ENCODE assay signal across 9 mouse cellular contexts in genomic region chr5:30113881-30114760, GRCm38 (mm10). TPM values are rescaled to one million over a fixed set of nuclear protein-coding genes. Genes with fewer than 3 reads are reported as not detected.
DNase-seq lines count a peak whose midpoint lies in the region; ATAC-seq and TF ChIP-seq lines count a peak whose summit lies in the region.
"Had no signal": no experiment of that assay in that cellular context is flagged by ENCODE, and none has a peak within 500 bp of the region (broad histone marks: within the 10 kb centered on the region; RNA-seq: fewer than 3 reads in every experiment).

No protein-coding gene starts in this region.

- intact Hi-C loops in heart, adult 2 months (cut with DNase I): loop anchor here (10.0 kb wide), 1 partner anchor 289 kb away; no protein-coding TSS in a partner anchor

- TF ChIP-seq CTCF in heart, adult 2 months (IDR thresholded peaks at IDR 0.05): peak; percentile 78
- peak; percentile 38; the same call in 1 of the 2 replicates for TF ChIP-seq CTCF in kidney, adult 2 months (conservative IDR thresholded peaks at IDR 0.05; ENCODE audit: insufficient read depth, insufficient read length, low read depth, low read length)
- peak; percentile 59 for TF ChIP-seq CTCF in liver, adult 2 months (IDR thresholded peaks at IDR 0.05; ENCODE audit: low read depth, low read length)
- peak; percentile 74 for TF ChIP-seq CTCF in midbrain, postnatal 0 days (IDR thresholded peaks at IDR 0.05)

- WGBS in heart, adult 2 months: 2% methylated on average over 102 of the region's 103 CpGs
- 2% methylated on average over 103 of the region's 103 CpGs for WGBS in kidney, adult 2 months
- 5% methylated on average over 99 of the region's 103 CpGs for WGBS in liver, adult 2 months
- 2% methylated on average over 91 of the region's 103 CpGs for WGBS in midbrain, postnatal 0 days
- under 1% methylated on average over 103 of the region's 103 CpGs for WGBS in stomach, embryonic 16.5 days

- peak overlapping the region; percentile 50 for H3K4me3 ChIP-seq in heart, adult 2 months
- H3K4me3 ChIP-seq in kidney, adult 2 months (ENCODE audit: insufficient read depth, low read depth, low read length): peak overlapping the region; percentile 52
- peak overlapping the region; percentile 23; the same call in 1 of the 2 replicates for H3K4me3 ChIP-seq in liver, adult 2 months (ENCODE audit: insufficient read depth, low read depth, low read length)
- H3K4me3 ChIP-seq in midbrain, postnatal 0 days (ENCODE audit: low read depth, low read length): peak overlapping the region; percentile 53
- H3K4me3 ChIP-seq in stomach, embryonic 16.5 days (replicated peaks; ENCODE audit: low read length): peak overlapping the region; percentile 54

- H3K79me2 ChIP-seq in heart, adult 2 months (replicated peaks; ENCODE audit: control insufficient read depth, insufficient read depth, low read length): no peaks in the 10 kb centered on the region
- H3K79me2 ChIP-seq in liver, adult 2 months (ENCODE audit: control insufficient read depth, insufficient read depth, low read length): no peaks in the 10 kb centered on the region

- H3K4me2 ChIP-seq in midbrain, postnatal 0 days (ENCODE audit: low read depth, low read length, poor library complexity, severe bottlenecking): peak overlapping the region; percentile 72
- peak overlapping the region; percentile 92 for H3K4me2 ChIP-seq in stomach, embryonic 16.5 days (ENCODE audit: low read depth, low read length)

- H3K36me3 ChIP-seq in heart, adult 2 months (ENCODE audit: control insufficient read depth, insufficient read depth, low read length): no peaks in the 10 kb centered on the region
- H3K36me3 ChIP-seq in kidney, adult 2 months (ENCODE audit: control insufficient read depth, insufficient read depth, low read length): no peaks in the 10 kb centered on the region
- H3K36me3 ChIP-seq in liver, adult 2 months (ENCODE audit: control insufficient read depth, insufficient read depth, low read length): peaks cover 7% of the 10 kb centered on the region; the same call in 1 of the 2 replicates
- peaks cover 15% of the 10 kb centered on the region for H3K36me3 ChIP-seq in midbrain, postnatal 0 days (ENCODE audit: insufficient read depth, low read length)
- H3K36me3 ChIP-seq in stomach, embryonic 16.5 days (ENCODE audit: control insufficient read depth, insufficient read depth, low read length): no peaks in the 10 kb centered on the region

- H3K4me1 ChIP-seq in heart, adult 2 months (ENCODE audit: control insufficient read depth, insufficient read depth, low read length): peaks cover 1% of the 10 kb centered on the region; the same call in 1 of the 2 replicates
- no peaks in the 10 kb centered on the region for H3K4me1 ChIP-seq in kidney, adult 2 months (ENCODE audit: control insufficient read depth, insufficient read depth, low read length)
- peaks cover 5% of the 10 kb centered on the region; the same call in 1 of the 2 replicates for H3K4me1 ChIP-seq in liver, adult 2 months (ENCODE audit: control insufficient read depth, insufficient read depth, low read length)
- H3K4me1 ChIP-seq in midbrain, postnatal 0 days (ENCODE audit: insufficient read depth, low read length): peaks cover 5% of the 10 kb centered on the region
- H3K4me1 ChIP-seq in stomach, embryonic 16.5 days (ENCODE audit: control insufficient read depth, insufficient read depth, low read length): peaks cover 17% of the 10 kb centered on the region

- H3K9ac ChIP-seq in heart, adult 2 months (ENCODE audit: low read depth, low read length): peak overlapping the region; percentile 56
- peak overlapping the region; percentile 9 for H3K9ac ChIP-seq in liver, adult 2 months (ENCODE audit: low read depth, low read length)
- peak overlapping the region; percentile 58 for H3K9ac ChIP-seq in midbrain, postnatal 0 days (replicated peaks; ENCODE audit: low read length, poor library complexity, severe bottlenecking)
- H3K9ac ChIP-seq in stomach, embryonic 16.5 days (ENCODE audit: low read length): peak overlapping the region; percentile 74

- H3K27me3 ChIP-seq in heart, adult 2 months (ENCODE audit: control insufficient read depth, insufficient read depth, low read length): no peaks in the 10 kb centered on the region
- no peaks in the 10 kb centered on the region for H3K27me3 ChIP-seq in kidney, adult 2 months (replicated peaks; ENCODE audit: control insufficient read depth, insufficient read depth, low read length)
- peaks cover 8% of the 10 kb centered on the region for H3K27me3 ChIP-seq in liver, adult 2 months (ENCODE audit: control insufficient read depth, insufficient read depth, low read length)
- H3K27me3 ChIP-seq in midbrain, postnatal 0 days (ENCODE audit: insufficient read depth, low read length): peaks cover 3% of the 10 kb centered on the region; the same call in 1 of the 2 replicates
- H3K27me3 ChIP-seq in stomach, embryonic 16.5 days (ENCODE audit: control insufficient read depth, insufficient read depth, low read length): peaks cover 23% of the 10 kb centered on the region

- TF ChIP-seq POLR2A in heart, adult 2 months (IDR thresholded peaks at IDR 0.05; ENCODE audit: insufficient read depth, low read depth, low read length): no peak
- no peak for TF ChIP-seq POLR2A in kidney, adult 2 months (IDR thresholded peaks at IDR 0.05; ENCODE audit: low read depth, low read length)
- no peak for TF ChIP-seq POLR2A in liver, adult 2 months (IDR thresholded peaks at IDR 0.05; ENCODE audit: extremely low read depth, insufficient read depth, low read length)

- DNase-seq in kidney, adult 18-20 months: peak; percentile 58
- no peak for DNase-seq in kidney, adult 11 months
- peak; percentile 85 for DNase-seq in embryo, embryonic 9.5 days (ENCODE audit: extremely low spot score)
- peak; percentile 70 to 80 for DNase-seq in heart, adult 2 months
- DNase-seq in kidney, adult 2 months: peak; percentile 51
- no peak for DNase-seq in liver, adult 2 months (ENCODE audit: extremely low read depth, low read depth, low spot score)
- DNase-seq in midbrain, postnatal 0 days (ENCODE audit: low spot score): peak; percentile 89

- H3K9me3 ChIP-seq in midbrain, postnatal 0 days (ENCODE audit: low read length): no peaks in the 10 kb centered on the region
- no peaks in the 10 kb centered on the region for H3K9me3 ChIP-seq in stomach, embryonic 16.5 days (replicated peaks; ENCODE audit: control insufficient read depth, low read length)

- TF ChIP-seq EP300 in heart, adult 2 months (IDR thresholded peaks at IDR 0.05; ENCODE audit: insufficient read depth, low read depth, low read length): no peak

- ATAC-seq in midbrain, postnatal 0 days (ENCODE audit: low FRiP score): peak; percentile 77
- ATAC-seq in stomach, embryonic 16.5 days (ENCODE audit: insufficient read depth, low FRiP score): peak; percentile 81

- no peak overlapping the region for H3K27ac ChIP-seq in heart, adult 2 months
- no peak overlapping the region for H3K27ac ChIP-seq in kidney, adult 2 months (ENCODE audit: insufficient read depth, low read depth, low read length)
- H3K27ac ChIP-seq in liver, adult 2 months (replicated peaks; ENCODE audit: insufficient read depth, low read depth, low read length): no peak overlapping the region
- peak overlapping the region; percentile 33 for H3K27ac ChIP-seq in midbrain, postnatal 0 days (ENCODE audit: low read depth, low read length)
- no peak overlapping the region for H3K27ac ChIP-seq in stomach, embryonic 16.5 days (ENCODE audit: low read length)

RNA-seq across cellular contexts. Expression of gene 3110082J24Rik, which starts 8.2 kb away (rescaled TPM):
- not detected for total RNA-seq in heart, adult 2 months (2021)
- polyA plus RNA-seq in heart, adult 2 months (2012; rRNA removed): not detected in 2 replicates
- not detected in 2 replicates for polyA plus RNA-seq in kidney, adult 2 months (2012; rRNA removed)
- not detected in 2 replicates for total RNA-seq in liver, adult 2 months (2014; rRNA removed)
- not detected in 2 replicates for polyA plus RNA-seq in liver, adult 2 months (2012; rRNA removed)
- total RNA-seq in midbrain, postnatal 0 days (2014; rRNA removed): 3.3 and 4.3 TPM in 2 replicates
- polyA plus RNA-seq in midbrain, postnatal 0 days (2015; fragmentation: Nextera tagmentation; extraction: Ambion mirVana): 2.6 and 3.8 TPM in 2 replicates
- polyA plus RNA-seq in stomach, embryonic 16.5 days (2015; fragmentation: Nextera tagmentation; extraction: Ambion mirVana): not detected in 2 replicates
- total RNA-seq: MEL had no signal

RNA-seq across cellular contexts. Expression of gene Garem2, which starts 9.2 kb away (rescaled TPM):
- under 1 TPM; 0.07 to 0.13 TPM for total RNA-seq in heart, adult 2 months (2021)
- polyA plus RNA-seq in heart, adult 2 months (2012; rRNA removed): 0.23 and 0.44 TPM in 2 replicates
- 0.05 TPM in 1 of 2 replicates, not detected in the other for polyA plus RNA-seq in kidney, adult 2 months (2012; rRNA removed)
- total RNA-seq in liver, adult 2 months (2014; rRNA removed): not detected in 2 replicates
- polyA plus RNA-seq in liver, adult 2 months (2012; rRNA removed): not detected in 2 replicates
- 18.1 and 20.6 TPM in 2 replicates for total RNA-seq in midbrain, postnatal 0 days (2014; rRNA removed)
- 8.9 and 9.9 TPM in 2 replicates for polyA plus RNA-seq in midbrain, postnatal 0 days (2015; fragmentation: Nextera tagmentation; extraction: Ambion mirVana)
- polyA plus RNA-seq in stomach, embryonic 16.5 days (2015; fragmentation: Nextera tagmentation; extraction: Ambion mirVana): 0.07 and 0.12 TPM in 2 replicates

RNA-seq across cellular contexts. Expression of gene Tyms, which starts 40.7 kb away (rescaled TPM):
- total RNA-seq in heart, adult 2 months (2021): 1 to 10 TPM; 2.3 to 3.8 TPM
- 3.3 and 4.2 TPM in 2 replicates for polyA plus RNA-seq in heart, adult 2 months (2012; rRNA removed)
- polyA plus RNA-seq in kidney, adult 2 months (2012; rRNA removed): 25.0 and 35.1 TPM in 2 replicates
- 8.9 and 14.6 TPM in 2 replicates for total RNA-seq in liver, adult 2 months (2014; rRNA removed)
- 13.9 and 14.1 TPM in 2 replicates for polyA plus RNA-seq in liver, adult 2 months (2012; rRNA removed)
- total RNA-seq in midbrain, postnatal 0 days (2014; rRNA removed): 9.1 and 11.3 TPM in 2 replicates
- polyA plus RNA-seq in midbrain, postnatal 0 days (2015; fragmentation: Nextera tagmentation; extraction: Ambion mirVana): 17.8 and 21.2 TPM in 2 replicates
- 217 and 232 TPM in 2 replicates for polyA plus RNA-seq in stomach, embryonic 16.5 days (2015; fragmentation: Nextera tagmentation; extraction: Ambion mirVana)

RNA-seq across cellular contexts. Expression of gene Hadha, which starts 40.8 kb away (rescaled TPM):
- 1,000 to 10,000 TPM; 1,174 to 1,333 TPM for total RNA-seq in heart, adult 2 months (2021)
- 367 and 592 TPM in 2 replicates for polyA plus RNA-seq in heart, adult 2 months (2012; rRNA removed)
- polyA plus RNA-seq in kidney, adult 2 months (2012; rRNA removed): 116 and 122 TPM in 2 replicates
- 218 and 239 TPM in 2 replicates for total RNA-seq in liver, adult 2 months (2014; rRNA removed)
- polyA plus RNA-seq in liver, adult 2 months (2012; rRNA removed): 106 and 124 TPM in 2 replicates
- 42.3 and 54.1 TPM in 2 replicates for total RNA-seq in midbrain, postnatal 0 days (2014; rRNA removed)
- 58.7 and 59.8 TPM in 2 replicates for polyA plus RNA-seq in midbrain, postnatal 0 days (2015; fragmentation: Nextera tagmentation; extraction: Ambion mirVana)
- 173 and 174 TPM in 2 replicates for polyA plus RNA-seq in stomach, embryonic 16.5 days (2015; fragmentation: Nextera tagmentation; extraction: Ambion mirVana)

RNA-seq across cellular contexts. Expression of gene Hadhb, which starts 40.9 kb away (rescaled TPM):
- total RNA-seq in heart, adult 2 months (2021): 1,000 to 10,000 TPM; 1,981 to 2,338 TPM
- polyA plus RNA-seq in heart, adult 2 months (2012; rRNA removed): 1,187 and 1,731 TPM in 2 replicates
- polyA plus RNA-seq in kidney, adult 2 months (2012; rRNA removed): 253 and 280 TPM in 2 replicates
- total RNA-seq in liver, adult 2 months (2014; rRNA removed): 252 and 270 TPM in 2 replicates
- polyA plus RNA-seq in liver, adult 2 months (2012; rRNA removed): 137 and 138 TPM in 2 replicates
- total RNA-seq in midbrain, postnatal 0 days (2014; rRNA removed): 49.9 and 56.8 TPM in 2 replicates
- 41.1 and 47.0 TPM in 2 replicates for polyA plus RNA-seq in midbrain, postnatal 0 days (2015; fragmentation: Nextera tagmentation; extraction: Ambion mirVana)
- polyA plus RNA-seq in stomach, embryonic 16.5 days (2015; fragmentation: Nextera tagmentation; extraction: Ambion mirVana): 212 and 217 TPM in 2 replicates

Comparison
In these comparisons a context has a peak if more than half of its experiments do, and no peak if none do; other contexts are left out.
1. DNase-seq: peak in kidney, adult 18-20 months (single experiment), embryo, embryonic 9.5 days (single experiment), heart, adult 2 months (2 of 2), kidney, adult 2 months (single experiment) and midbrain, postnatal 0 days (single experiment); none in kidney, adult 11 months (single experiment) and liver, adult 2 months (single experiment).
2. H3K9ac ChIP-seq: peak in every context shown above with its lines; median percentile 74 in stomach, embryonic 16.5 days; 58 in midbrain, postnatal 0 days; 56 in heart, adult 2 months; 9 in liver, adult 2 months.
3. Peak in every context shown above with its lines, with median percentiles within 50 percentile points of each other: H3K4me3 ChIP-seq and CTCF ChIP-seq.